Comparison of ENCODE assay signal across 14 mouse cellular contexts in the genomic region with DNA sequence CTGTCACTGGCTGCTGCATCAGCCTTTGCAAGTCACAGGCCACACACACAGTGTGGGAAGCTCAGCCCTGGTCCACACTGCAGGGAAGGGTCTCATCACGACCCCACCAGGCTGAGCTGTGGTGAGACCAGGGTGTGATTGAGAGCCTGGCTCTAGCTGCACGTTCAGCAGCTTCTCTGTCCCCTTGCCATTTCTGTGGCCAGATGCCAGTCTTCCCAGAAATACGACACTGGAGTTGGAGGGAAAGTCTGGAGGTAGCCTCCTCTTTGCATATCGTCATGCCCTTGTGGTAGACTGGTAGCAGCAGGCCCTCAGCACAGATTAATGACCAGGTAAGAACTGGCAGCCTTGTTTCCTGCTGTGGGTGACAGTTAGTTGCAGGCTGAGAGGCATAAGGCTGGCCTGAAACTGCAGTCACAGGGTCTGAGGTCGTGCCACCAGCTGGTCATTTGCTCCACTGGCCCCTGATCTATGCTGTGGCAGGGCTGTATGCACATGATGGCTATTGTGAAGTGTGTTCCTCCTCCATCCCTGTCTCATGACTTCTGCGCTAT. TPM values are rescaled to one million over a fixed set of nuclear protein-coding genes. Genes with fewer than 3 reads are reported as not detected.
DNase-seq lines count a peak whose midpoint lies in the region; ATAC-seq and TF ChIP-seq lines count a peak whose summit lies in the region.
"Had no signal": no experiment of that assay in that cellular context is flagged by ENCODE, and none has a peak within 500 bp of the region (broad histone marks: within the 10 kb centered on the region; RNA-seq: fewer than 3 reads in every experiment).

No protein-coding gene starts in this region.

- no peak for TF ChIP-seq CTCF in gastrocnemius, adult 2 months (IDR thresholded peaks at IDR 0.05)
- no peak for TF ChIP-seq CTCF in layer of hippocampus, adult 2 months (conservative IDR thresholded peaks at IDR 0.05)
- no peak for TF ChIP-seq CTCF in brain, embryonic 14.5 days (IDR thresholded peaks at IDR 0.05; ENCODE audit: borderline replicate concordance, extremely low read depth, insufficient read depth, insufficient read length)
- no peak for TF ChIP-seq CTCF in forebrain, postnatal 0 days (IDR thresholded peaks at IDR 0.05; ENCODE audit: low read depth)

- no peak for TF ChIP-seq POLR2A in brain, embryonic 14.5 days (IDR thresholded peaks at IDR 0.05; ENCODE audit: borderline replicate concordance, extremely low read depth, insufficient read depth, insufficient read length, poor library complexity, severe bottlenecking)

- peak; percentile 50 for DNase-seq in gastrocnemius, adult 2 months
- DNase-seq in gastrocnemius, adult 18-20 months (ENCODE audit: low spot score), result no peak
- DNase-seq in layer of hippocampus, adult 2 months (ENCODE audit: low spot score in 2 of 2), result no peak
- no peak for DNase-seq in layer of hippocampus, adult 9-11 months
- DNase-seq in brain, embryonic 14.5 days (ENCODE audit: low read depth), result peak; percentile 32
- DNase-seq in forebrain, postnatal 0 days, result no peak
- no peak for DNase-seq in c-Kit-positive CD71-positive TER-119-positive erythroid progenitor cells, embryonic 14.5 days (ENCODE audit: low spot score)
- no peak for DNase-seq in right cerebral cortex, adult 2 months (ENCODE audit: low spot score in 2 of 2)
- DNase-seq: adrenal gland, postnatal 25 days; gastrocnemius, postnatal 10 days; heart, postnatal 4 days had no signal

- no peak overlapping the region for H3K9ac ChIP-seq in forebrain, postnatal 0 days
- H3K9ac ChIP-seq: lung, embryonic 15.5 days had no signal

- H3K27me3 ChIP-seq in forebrain, postnatal 0 days (ENCODE audit: insufficient read depth, low read length), result no peaks in the 10 kb centered on the region
- H3K27me3 ChIP-seq: lung, embryonic 15.5 days had no signal

- intact Hi-C loops in gastrocnemius, adult 2 months (cut with DNase I), result no loop called here

- H3K4me3 ChIP-seq in gastrocnemius, adult 2 months, result no peak overlapping the region
- no peak overlapping the region for H3K4me3 ChIP-seq in layer of hippocampus, adult 2 months
- no peak overlapping the region for H3K4me3 ChIP-seq in forebrain, postnatal 0 days (ENCODE audit: low read depth, low read length)
- H3K4me3 ChIP-seq: lung, embryonic 15.5 days; myocyte had no signal

- peaks cover 67% of the 10 kb centered on the region for H3K36me3 ChIP-seq in forebrain, postnatal 0 days (ENCODE audit: insufficient read depth)

- H3K4me1 ChIP-seq in forebrain, postnatal 0 days (ENCODE audit: insufficient read depth), result no peaks in the 10 kb centered on the region
- H3K4me1 ChIP-seq: lung, embryonic 15.5 days had no signal

- no peaks in the 10 kb centered on the region for H3K9me3 ChIP-seq in forebrain, postnatal 0 days (ENCODE audit: low read length)
- H3K9me3 ChIP-seq: lung, embryonic 15.5 days had no signal

- no peak for ATAC-seq in forebrain, postnatal 0 days
- ATAC-seq: CD4-positive, CD25-positive, alpha-beta regulatory T cell, adult 4 months had no signal

- H3K4me2 ChIP-seq in forebrain, postnatal 0 days (ENCODE audit: low read depth), result no peak overlapping the region
- H3K4me2 ChIP-seq: lung, embryonic 15.5 days had no signal

- no peak overlapping the region for H3K27ac ChIP-seq in gastrocnemius, adult 2 months
- peak overlapping the region; percentile 91 for H3K27ac ChIP-seq in layer of hippocampus, adult 2 months
- H3K27ac ChIP-seq in forebrain, postnatal 0 days (ENCODE audit: low read depth, low read length), result 0 out of 2 replicates have a peak overlapping the region, but pooled peaks have one; percentile 35
- H3K27ac ChIP-seq: lung, embryonic 15.5 days had no signal

- 60% methylated on average over 6 of the region's 6 CpGs for WGBS in forebrain, postnatal 0 days

RNA-seq across cellular contexts. Expression of a gene that starts 53.5 kb away (rescaled TPM):
- total RNA-seq in gastrocnemius, adult 2 months (2021), result 10 to 100 TPM; 25.6 to 27.3 TPM
- total RNA-seq in gastrocnemius, adult 18-20 months (2021), result 10 to 100 TPM; 20.1 to 23.1 TPM
- total RNA-seq in layer of hippocampus, adult 2 months (2021), result 10 to 100 TPM; 87.8 to 96.3 TPM
- polyA plus RNA-seq in brain, embryonic 14.5 days (2012; rRNA removed), result 64.6 and 86.5 TPM in 2 replicates
- 107 and 133 TPM in 2 replicates for total RNA-seq in forebrain, postnatal 0 days (2014; rRNA removed)
- 46.8 and 53.2 TPM in 2 replicates for polyA plus RNA-seq in forebrain, postnatal 0 days (2015; fragmentation: Nextera tagmentation; extraction: Ambion mirVana)

Comparison
In these comparisons a context has a peak if more than half of its experiments do, and no peak if none do; other contexts are left out.
1. DNase-seq: peak in gastrocnemius, adult 2 months (single experiment) and brain, embryonic 14.5 days (single experiment); none in gastrocnemius, adult 18-20 months (single experiment), layer of hippocampus, adult 2 months (0 of 2), layer of hippocampus, adult 9-11 months (single experiment), forebrain, postnatal 0 days (single experiment), c-Kit-positive CD71-positive TER-119-positive erythroid progenitor cells, embryonic 14.5 days (single experiment) and right cerebral cortex, adult 2 months (0 of 2).